Mouse (Mus musculus) c-Kit-positive CD71-positive TER-119-positive erythroid progenitor cells, embryonic 14.5 days (primary cell): ENCODE results near the gene Krt12.

ENCODE experiments used
- DNase-seq: peaks from one replicate; pipeline ENCODE4 v3.0.0-alpha.2; 2013; ENCODE audit warnings: low spot score

The Krt12 gene

GRCm38 (mm10) chr11:99398084-99398483 is 24.0 kb downstream of the Krt12 start:
- no peak for DNase-seq

- DNase-seq: no peak
These were observed 25.4 kb downstream of the Krt12 start for GRCm38 (mm10) chr11:99396661-99397060.

GRCm38 (mm10) chr11:99396034-99396433 is 26.0 kb downstream of the Krt12 start:
- DNase-seq: no peak

DNA sequence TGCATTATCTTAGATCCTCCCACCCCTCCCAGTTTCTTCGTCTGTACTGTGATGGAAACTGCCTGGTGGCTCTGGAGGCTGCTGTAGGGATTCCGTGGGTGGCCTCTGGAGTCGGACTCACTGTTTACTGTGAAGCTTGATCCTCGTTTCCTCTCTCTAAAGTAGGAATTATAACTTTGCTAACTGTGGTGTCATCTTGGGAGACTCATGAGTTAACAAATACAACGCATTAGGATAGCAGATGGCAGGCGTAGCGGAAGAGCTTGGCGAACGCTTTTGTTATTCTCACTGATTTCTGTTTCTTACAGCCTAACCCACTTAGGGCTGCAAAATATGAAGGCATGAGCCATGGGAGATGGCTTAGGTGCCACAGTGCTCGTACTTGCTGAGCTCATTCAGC is 29.6 kb downstream of the Krt12 start:
- no peak for DNase-seq

DNA sequence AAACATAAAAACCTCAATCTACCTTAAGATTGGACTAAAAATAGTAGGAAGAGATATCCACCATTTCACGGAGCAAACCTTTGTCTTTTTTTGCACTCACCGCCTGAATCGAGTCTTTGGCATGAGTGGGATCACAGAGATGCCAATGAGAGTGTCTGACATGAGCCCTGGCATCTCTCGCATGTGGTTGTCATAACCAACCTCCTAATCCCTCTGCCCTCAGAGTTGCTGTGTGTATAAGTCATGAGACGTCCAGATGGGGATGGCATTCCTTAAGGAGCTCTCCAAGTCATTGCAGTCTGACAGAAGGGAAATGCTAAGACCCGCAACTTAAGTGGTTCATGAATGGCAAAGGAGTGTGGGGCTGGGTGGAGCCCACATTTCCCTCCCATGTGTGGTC is 30.7 kb downstream of the Krt12 start:
- no peak for DNase-seq

DNA sequence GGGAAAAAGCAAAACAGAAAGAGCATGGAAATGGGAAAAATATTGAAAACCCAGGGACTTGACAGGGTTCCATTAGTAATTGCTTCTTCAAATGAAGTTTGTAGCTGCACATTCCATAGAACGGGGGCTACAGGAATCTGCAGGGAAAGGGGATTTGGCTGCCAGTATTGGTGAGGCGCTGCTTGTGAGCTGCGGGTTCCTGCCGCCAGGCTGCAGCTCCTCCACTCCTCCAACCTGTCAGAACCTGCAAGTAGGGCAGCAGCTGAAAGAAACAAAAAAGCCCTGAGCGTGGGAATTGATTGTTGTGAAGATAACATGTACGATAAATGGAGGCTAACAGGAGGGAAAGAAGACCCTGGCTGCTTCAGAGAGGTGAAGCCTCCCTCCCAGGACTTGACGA is 31.2 kb downstream of the Krt12 start:
- no peak for DNase-seq

DNA sequence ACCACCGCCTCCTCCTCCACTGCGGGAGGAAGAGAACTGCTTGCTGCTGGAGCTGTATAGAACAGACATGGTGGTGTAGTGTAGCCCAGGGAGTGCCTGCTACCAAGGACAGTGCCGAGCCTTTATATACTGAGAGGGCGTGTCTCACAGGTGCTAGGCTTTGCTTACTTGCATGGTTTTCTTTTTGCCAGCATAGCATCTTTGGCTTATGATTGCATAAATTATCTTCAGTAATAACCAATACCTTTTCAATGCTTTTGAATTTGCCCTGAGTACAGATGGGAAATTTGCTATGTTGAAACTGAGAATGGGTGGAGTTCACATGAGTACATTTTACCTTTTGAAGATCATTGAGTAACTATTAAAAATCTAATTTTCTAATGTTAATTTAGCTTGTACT is 32.8 kb downstream of the Krt12 start, which contains the start of gene Krt10:
TSS of gene Krt10 (minus strand) at position 101 of the 400 bp plus-strand sequence.
- no peak for DNase-seq

- DNase-seq: no peak
These were observed 33.4 kb downstream of the Krt12 start for GRCm38 (mm10) chr11:99388661-99389060.

GRCm38 (mm10) chr11:99385813-99386721 is 36.0 kb downstream of the Krt12 start:
- DNase-seq: peak; percentile 50

DNA sequence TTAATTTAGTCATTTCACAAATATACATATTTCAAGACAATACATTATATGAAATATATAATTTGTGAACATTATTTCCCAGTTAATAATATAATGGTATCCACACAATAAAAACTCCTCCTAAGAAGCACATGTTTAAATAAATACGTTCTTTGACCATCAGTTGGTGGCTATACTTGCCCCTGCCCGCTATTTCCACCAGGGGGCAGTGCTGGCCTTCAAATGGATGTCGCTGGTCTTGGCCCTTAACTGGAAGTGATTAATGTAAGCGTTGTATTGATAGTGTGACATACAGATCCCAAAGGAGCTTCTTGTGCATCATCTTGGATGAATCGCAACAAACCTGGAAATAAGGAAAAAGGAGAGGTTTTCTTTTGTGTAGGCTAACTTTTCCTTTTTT is 42.5 kb downstream of the Krt12 start:
- DNase-seq: peak; percentile 52

- DNase-seq: no peak
These were observed 47.3 kb downstream of the Krt12 start, which contains the start of gene Krt28 for GRCm38 (mm10) chr11:99374803-99375202. Krt28 (minus strand) TSS chr11:99374903.

DNA sequence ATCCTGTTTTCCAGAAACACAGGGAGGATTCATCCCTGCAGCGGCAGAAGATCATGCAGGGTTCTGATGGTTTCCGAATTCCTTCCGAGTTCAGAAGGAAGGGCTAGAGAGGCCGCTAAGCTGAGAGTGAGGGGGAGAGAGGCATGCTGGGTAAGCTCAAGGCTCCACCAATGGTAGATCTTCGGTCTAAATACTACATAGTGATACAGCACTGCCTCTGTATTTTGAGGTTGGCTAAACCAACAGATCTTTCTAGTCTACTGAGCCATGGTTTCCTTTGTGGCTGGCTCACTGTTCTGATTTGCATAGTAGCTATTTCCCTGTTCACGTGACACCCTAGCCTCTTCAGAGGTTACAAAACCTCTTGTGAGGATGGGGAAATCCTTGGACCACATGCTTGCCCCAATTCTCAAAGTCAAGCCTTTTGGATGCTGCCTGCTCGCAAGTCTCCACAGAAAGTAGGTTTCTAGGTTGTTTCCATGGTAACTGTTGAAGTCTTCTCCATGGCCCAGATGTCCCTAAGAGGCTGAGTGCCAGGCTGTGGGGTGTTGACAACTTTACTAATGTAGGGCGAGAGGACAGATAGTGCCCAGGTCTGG is 52.1 kb downstream of the Krt12 start:
- DNase-seq: no peak

- DNase-seq: no peak
These were observed 52.8 kb downstream of the Krt12 start for GRCm38 (mm10) chr11:99369229-99369628.

GRCm38 (mm10) chr11:99366791-99367190 is 55.3 kb downstream of the Krt12 start:
- DNase-seq: no peak
